Mouse (Mus musculus) heart, embryonic 14.5 days (tissue): Measurements from ENCODE around the gene Bcl3. TPM values are rescaled to one million over a fixed set of nuclear protein-coding genes. Genes with fewer than 3 reads are reported as not detected.
A peak's percentile ranks its signal among the peaks of the same experiment; 100 is the strongest.
"Not testable (repeated sequence)": the region's sequence is repeated elsewhere in the genome, so short reads cannot be mapped to it uniquely, and the experiment has no call there.

Experiments
- ATAC-seq: fragments of 200-750 bp; cut with Nextera tagmentation; 2 replicates; pipeline ENCODE4 v1.8.0; 2017; ENCODE audit warnings: low read depth, moderate TSS enrichment; ENCODE audit not compliant: insufficient number of reproducible peaks, insufficient read depth, low FRiP score
- H3K27ac ChIP-seq, 2 experiments: fragments of 200-500 bp in 1 of 2; fragments of 300-500 bp in 1 of 2; sonication (generic) in 1 of 2; replicated peaks in 1 of 2; 2 replicates each; pipeline ENCODE4 v1.5.1; 2012 to 2014; ENCODE audit warnings: low read depth in 2 of 2, low read length in 2 of 2, control low read depth in 1 of 2, mild to moderate bottlenecking in 1 of 2, mixed read lengths in 1 of 2; ENCODE audit not compliant: control insufficient read depth in 1 of 2, insufficient read depth in 1 of 2
- H3K27me3 ChIP-seq: fragments of 300-500 bp; sonication (generic); 2 replicates; pipeline ENCODE4 v1.6.1; 2014; ENCODE audit warnings: mild to moderate bottlenecking, low read length, control low read depth; ENCODE audit not compliant: control insufficient read depth, insufficient read depth
- H3K36me3 ChIP-seq: fragments of 300-500 bp; sonication (generic); 2 replicates; pipeline ENCODE4 v1.6.1; 2014; ENCODE audit warnings: mild to moderate bottlenecking, control low read depth, low read length, mixed read lengths; ENCODE audit not compliant: control insufficient read depth, insufficient read depth
- H3K4me1 ChIP-seq, 2 experiments: fragments of 200-500 bp in 1 of 2; fragments of 300-500 bp in 1 of 2; sonication (generic) in 1 of 2; 2 replicates each; pipeline ENCODE4 v1.6.1; 2012 to 2014; ENCODE audit warnings: low read length in 2 of 2, control low read depth in 1 of 2, mixed read lengths in 1 of 2; ENCODE audit not compliant: control insufficient read depth in 2 of 2, insufficient read depth in 2 of 2
- H3K4me2 ChIP-seq: fragments of 300-500 bp; sonication (generic); 2 replicates; pipeline ENCODE4 v1.6.1; 2014; ENCODE audit warnings: mild to moderate bottlenecking, low read length
- H3K4me3 ChIP-seq, 2 experiments: fragments of 200-500 bp in 1 of 2; fragments of 300-500 bp in 1 of 2; sonication (generic) in 1 of 2; 2 replicates each; pipeline ENCODE4 v1.5.1; 2012 to 2014; ENCODE audit warnings: low read length in 2 of 2, mild to moderate bottlenecking in 2 of 2, control low read depth in 1 of 2, low read depth in 1 of 2, moderate library complexity in 1 of 2; ENCODE audit not compliant: control insufficient read depth in 1 of 2, insufficient read depth in 1 of 2
- H3K9ac ChIP-seq: fragments of 300-500 bp; sonication (generic); 2 replicates; pipeline ENCODE4 v1.6.1; 2014; ENCODE audit warnings: mild to moderate bottlenecking, low read length
- H3K9me3 ChIP-seq: fragments of 300-500 bp; sonication (generic); 2 replicates; pipeline ENCODE4 v1.6.1; 2016; ENCODE audit warnings: low read length, control low read depth; ENCODE audit not compliant: control insufficient read depth
- WGBS: fragments of 180-500 bp; shearing (Covaris S2); extraction: QIAGEN DNeasy Blood & Tissue Kit; methylation state at CpG from one replicate; pipeline ENCODE4 v1.1.7; 2014; 5-methylcytosine and 5-hydroxymethylcytosine counted together
- polyA plus RNA-seq: library from polyadenylated mRNA; unstranded; fragments of >200 nt; fragmentation: Nextera tagmentation; extraction: Ambion mirVana; gene quantifications from 2 replicates; pipeline ENCODE4 v1.2.1, GENCODE M21; 2014

Gene Bcl3
- polyA plus RNA-seq, 1 experiment from 2014 or later, result 1.7 TPM

DNA sequence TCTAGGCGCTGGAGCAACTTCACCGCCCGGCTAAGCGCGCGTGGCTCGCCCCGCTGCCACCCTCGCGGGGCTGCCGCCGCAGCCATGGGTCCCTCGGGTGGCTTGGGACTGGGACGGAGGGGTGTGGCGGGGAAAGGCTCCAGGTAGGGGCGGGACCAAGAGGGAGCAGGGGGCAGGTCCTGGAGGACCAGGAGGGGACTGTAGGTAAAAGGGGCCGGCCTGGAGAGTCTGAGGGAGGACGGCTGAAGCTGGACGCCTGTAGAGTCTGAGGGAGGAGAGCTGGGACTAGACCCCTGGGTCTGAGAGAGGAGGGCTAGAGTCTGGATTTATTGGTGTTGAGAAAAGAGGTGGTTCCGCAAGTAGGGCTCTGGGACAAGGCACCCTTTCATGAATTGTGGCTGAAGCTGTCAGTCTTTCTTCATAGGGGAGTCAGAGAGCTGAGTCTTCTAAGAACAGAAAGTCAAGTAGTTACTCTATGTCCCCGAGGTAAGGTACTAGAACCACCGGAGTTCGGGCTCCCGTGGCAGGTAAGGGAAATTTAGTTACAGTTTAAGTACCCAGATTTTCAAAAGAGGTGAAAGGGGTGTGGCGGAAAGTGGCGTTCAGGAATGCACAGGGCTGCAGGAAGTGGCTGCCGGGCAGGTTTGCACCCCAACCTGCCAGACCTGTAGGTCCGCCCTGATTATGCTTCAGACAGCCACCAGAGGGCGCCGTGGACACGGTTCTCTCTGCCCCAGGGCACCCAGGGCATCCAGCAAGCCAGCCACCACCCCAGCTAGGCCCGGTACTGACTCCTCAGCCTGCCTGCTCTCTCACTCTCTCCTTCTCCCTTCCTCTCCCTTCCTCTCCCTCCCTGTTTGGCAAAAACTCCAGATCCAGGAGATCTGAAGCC, 25.6 kb downstream of the Bcl3 start, which contains the start of gene Cblc:
Gene Cblc, minus strand, starts transcription at position 113 of the 892 bp plus-strand sequence.
- H3K27me3 ChIP-seq, result peaks cover 20% of the 10 kb centered on the region
- peak within 1 kb of the TSS; percentile 47 for H3K4me2 ChIP-seq
- H3K36me3 ChIP-seq, result no peaks in the 10 kb centered on the region
- H3K9ac ChIP-seq, result no peak within 1 kb of the TSS; the same call in 1 of the 2 replicates
- ATAC-seq, result peak; percentile 40; the same call in 1 of the 2 replicates
- peaks cover 0 to 4% of the 10 kb centered on the region in 2 experiments; a peak in 2 of 4 replicates for H3K4me1 ChIP-seq
- peak within 1 kb of the TSS in 1 of 2 experiments; percentile 22; a peak in 2 of 4 replicates for H3K4me3 ChIP-seq
- H3K27ac ChIP-seq, result no peak within 1 kb of the TSS
- no peaks in the 10 kb centered on the region for H3K9me3 ChIP-seq
- WGBS, result 3% methylated on average over 32 of the region's 32 CpGs

DNA sequence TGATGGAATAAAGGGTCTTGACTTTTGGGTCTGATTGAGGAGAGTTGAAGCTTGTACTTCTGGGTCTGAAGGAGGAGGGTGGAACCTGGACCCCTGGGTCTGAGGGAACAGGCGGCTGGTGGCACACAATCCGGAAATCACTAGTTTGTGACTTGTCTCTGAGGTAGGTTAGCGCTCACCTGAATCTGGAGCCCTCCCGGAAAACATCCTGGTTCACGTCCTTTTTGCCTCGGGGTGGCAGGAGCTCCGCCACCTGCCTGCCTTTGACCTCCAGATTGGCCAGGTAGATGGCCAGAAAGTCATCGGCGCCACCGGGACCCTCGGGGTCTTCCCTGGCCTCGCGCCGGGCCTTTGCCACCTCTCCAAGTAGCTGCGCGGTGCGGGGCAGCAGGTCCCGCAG, 26.3 kb downstream of the Bcl3 start:
- Histone ChIP-seq H3K4me2 (peak overlapping the region; percentile 47), H3K27me3 (peaks cover 20% of the 10 kb centered on the region), H3K36me3 (no peaks in the 10 kb centered on the region), H3K9me3 (no peaks in the 10 kb centered on the region), H3K4me1 (peaks cover 0 to 4% of the 10 kb centered on the region in 2 experiments; a peak in 2 of 4 replicates), H3K9ac (no peak overlapping the region), H3K27ac (no peak overlapping the region), H3K4me3 (peak overlapping the region in 1 of 2 experiments; percentile 22; a peak in 2 of 4 replicates)
- ATAC-seq, result no peak
- 9% methylated on average over 18 of the region's 18 CpGs for WGBS

DNA sequence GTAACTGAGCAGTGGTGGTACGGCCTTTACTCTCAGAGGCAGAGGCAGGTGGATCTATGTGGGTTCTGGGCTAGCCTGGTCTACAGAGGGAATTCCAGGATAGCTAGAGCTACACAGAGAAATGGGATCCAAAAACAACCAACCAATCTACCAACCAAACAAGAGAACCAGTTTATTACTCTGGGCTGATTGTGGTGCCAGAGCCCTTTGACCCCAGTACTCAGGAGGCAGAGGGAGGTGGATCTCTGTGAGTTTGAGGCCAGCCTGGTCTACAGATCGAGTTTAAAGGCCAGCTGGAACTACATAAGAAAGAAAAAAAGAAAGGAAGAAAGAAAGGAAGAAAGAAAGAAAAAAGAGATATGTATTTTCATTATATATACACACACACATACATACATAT, 27.3 kb downstream of the Bcl3 start:
- H3K36me3 ChIP-seq, result no peaks in the 10 kb centered on the region
- 73% methylated on average over 2 of the region's 2 CpGs for WGBS
- H3K9ac ChIP-seq, result no peak overlapping the region
- no peak overlapping the region for H3K4me3 ChIP-seq
- no peak overlapping the region for H3K27ac ChIP-seq
- ATAC-seq, result no peak
- H3K27me3 ChIP-seq, result peaks cover 23% of the 10 kb centered on the region
- no peak overlapping the region for H3K4me2 ChIP-seq
- H3K4me1 ChIP-seq, result peaks cover 0 to 4% of the 10 kb centered on the region in 2 experiments; a peak in 2 of 4 replicates
- no peaks in the 10 kb centered on the region for H3K9me3 ChIP-seq

DNA sequence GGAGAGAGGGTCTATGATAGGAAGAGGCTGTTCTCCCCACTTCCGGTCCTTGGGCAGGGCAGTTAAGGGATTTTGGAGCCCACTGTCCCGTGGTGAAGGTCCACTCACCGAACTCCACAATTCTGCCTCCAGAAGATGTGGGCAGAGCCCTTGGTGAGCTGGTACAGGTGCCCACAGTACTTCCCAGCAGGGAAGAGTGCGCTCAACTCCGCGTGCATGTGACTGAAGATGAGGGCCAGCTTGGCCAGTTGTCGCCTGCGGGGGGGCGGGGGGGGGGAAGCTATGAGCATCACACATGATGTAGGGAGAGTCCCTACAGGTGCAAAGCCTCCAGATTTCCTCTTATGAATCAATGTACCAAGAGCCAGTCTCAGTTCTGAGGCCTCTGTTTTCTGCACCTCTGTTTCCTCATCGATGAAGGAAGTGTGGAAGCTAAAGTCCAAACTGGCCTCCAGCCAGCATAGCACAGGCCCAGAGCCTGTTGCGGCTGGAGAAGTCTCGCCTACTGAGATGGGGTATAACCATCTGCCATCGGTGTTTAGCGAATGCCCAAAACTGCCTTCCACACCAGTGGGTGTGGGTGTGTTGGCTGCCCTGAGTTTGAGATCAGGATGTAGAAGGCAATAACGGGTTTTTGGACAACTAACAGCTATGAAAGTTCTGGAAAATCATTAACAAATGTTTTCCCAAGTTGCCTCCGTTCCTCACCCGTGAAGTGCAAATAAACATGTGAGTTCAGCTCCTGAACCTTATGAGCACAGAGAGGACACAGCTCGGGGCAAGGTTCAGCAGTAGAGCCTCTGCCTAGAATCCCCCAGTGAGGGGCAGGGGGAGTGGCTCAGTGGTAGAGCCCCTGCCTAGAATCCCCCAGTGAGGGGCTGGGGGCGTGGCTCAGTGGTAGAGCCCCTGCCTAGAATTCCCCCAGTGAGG, 29.6 kb downstream of the Bcl3 start:
- WGBS, result 81% methylated on average over 19 of the region's 19 CpGs
- no peak for ATAC-seq
- no peak overlapping the region for H3K9ac ChIP-seq
- no peak overlapping the region for H3K4me3 ChIP-seq
- H3K27ac ChIP-seq, result no peak overlapping the region
- no peaks in the 10 kb centered on the region for H3K9me3 ChIP-seq
- no peak overlapping the region for H3K4me2 ChIP-seq
- H3K27me3 ChIP-seq, result peaks cover 23% of the 10 kb centered on the region
- peaks cover 0 to 7% of the 10 kb centered on the region in 2 experiments; a peak in 3 of 4 replicates for H3K4me1 ChIP-seq
- no peaks in the 10 kb centered on the region for H3K36me3 ChIP-seq

DNA sequence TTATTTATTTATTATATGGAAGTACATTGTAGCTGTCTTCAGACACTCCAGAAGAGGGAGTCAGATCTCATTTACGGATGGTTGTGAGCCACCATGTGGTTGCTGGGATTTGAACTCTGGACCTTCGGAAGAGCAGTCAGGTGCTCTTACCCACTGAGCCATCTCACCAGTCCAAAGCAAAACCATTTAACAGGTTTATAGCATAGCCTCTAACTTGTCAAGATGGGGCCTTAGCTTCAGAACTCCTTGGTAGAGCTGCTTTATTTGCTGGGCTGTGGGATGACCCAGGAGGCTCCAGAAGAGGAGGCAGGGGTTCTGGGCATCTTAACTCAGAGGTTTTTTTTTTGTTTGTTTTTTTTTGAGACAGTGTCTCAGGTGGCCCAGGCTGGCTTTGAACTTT, 31.1 kb downstream of the Bcl3 start:
- peaks cover 14% of the 10 kb centered on the region for H3K27me3 ChIP-seq
- not testable (repeated sequence) for H3K4me2 ChIP-seq, H3K9me3 ChIP-seq, H3K4me3 ChIP-seq, H3K27ac ChIP-seq, H3K36me3 ChIP-seq, H3K4me1 ChIP-seq, ATAC-seq, H3K9ac ChIP-seq
- WGBS, result 79% methylated on average over 2 of the region's 2 CpGs

DNA sequence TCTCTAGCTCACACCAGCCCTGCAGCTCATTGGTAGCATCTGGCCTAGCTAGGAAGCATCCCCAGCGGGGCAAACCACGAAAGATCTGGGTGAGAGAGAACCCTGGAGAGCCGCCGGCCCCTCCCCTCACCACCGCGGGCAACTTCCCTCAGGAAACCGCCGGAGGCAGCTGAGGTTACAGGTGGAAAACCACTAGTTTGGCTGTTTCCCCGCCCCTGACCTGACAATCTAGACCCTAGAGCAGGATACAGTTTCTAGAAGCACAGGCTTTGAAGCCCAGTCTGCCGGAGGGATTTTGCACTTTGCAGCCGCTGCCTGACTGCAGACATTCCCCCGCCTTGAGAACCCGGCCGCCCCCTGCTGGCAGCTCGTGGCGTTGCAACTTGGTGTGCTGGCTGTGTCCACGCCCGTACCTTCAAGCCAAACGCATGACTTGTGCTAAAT, 32.6 kb downstream of the Bcl3 start:
- peak overlapping the region; percentile 75 for H3K9ac ChIP-seq
- H3K4me3 ChIP-seq, result peak overlapping the region; percentile 42
- H3K27me3 ChIP-seq, result peaks cover 3% of the 10 kb centered on the region; the same call in 1 of the 2 replicates
- H3K9me3 ChIP-seq, result no peaks in the 10 kb centered on the region
- 0 out of 4 replicates have a peak overlapping the region, but pooled peaks of 1 of the 2 experiments have one; percentile 33 for H3K27ac ChIP-seq
- 2% methylated on average over 19 of the region's 19 CpGs for WGBS
- H3K36me3 ChIP-seq, result no peaks in the 10 kb centered on the region
- peak overlapping the region; percentile 86 for H3K4me2 ChIP-seq
- peaks cover 0 to 3% of the 10 kb centered on the region in 2 experiments; a peak in 1 of 4 replicates for H3K4me1 ChIP-seq
- ATAC-seq, result 0 out of 2 replicates have a peak, but pooled peaks have one; percentile 16

DNA sequence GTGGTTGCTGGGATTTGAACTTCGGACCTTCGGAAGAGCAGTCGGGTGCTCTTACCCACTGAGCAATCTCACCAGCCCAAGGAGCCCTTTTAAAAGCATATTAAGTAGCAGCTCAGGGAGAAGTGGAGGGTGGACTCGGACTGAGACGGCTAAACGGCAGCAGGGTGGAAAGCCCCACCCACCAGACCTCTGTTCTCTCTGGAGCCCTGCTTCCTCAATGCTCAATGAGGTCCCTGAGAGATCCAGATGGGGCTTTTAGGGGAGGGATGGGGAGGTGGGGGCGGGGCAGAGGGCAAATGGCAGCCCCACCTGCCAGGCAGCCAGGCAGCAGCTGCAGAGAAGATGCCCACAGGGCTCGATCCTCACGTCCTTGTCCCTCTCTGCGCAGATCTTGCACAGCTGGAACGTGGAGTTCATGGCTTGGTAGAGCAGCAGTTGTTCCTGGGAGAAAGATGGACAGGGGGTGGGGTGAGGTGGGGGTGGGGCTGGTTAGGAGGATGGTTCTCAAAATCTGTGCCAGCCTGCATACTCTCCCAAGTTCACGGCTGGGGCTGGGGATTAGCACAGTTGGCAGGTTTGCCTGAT, 36.6 kb downstream of the Bcl3 start:
- Histone ChIP-seq H3K9ac (no peak overlapping the region), H3K9me3 (no peaks in the 10 kb centered on the region), H3K4me1 (peaks cover 0 to 3% of the 10 kb centered on the region in 2 experiments; a peak in 1 of 4 replicates), H3K4me2 (no peak overlapping the region), H3K27me3 (peaks cover 3% of the 10 kb centered on the region; the same call in 1 of the 2 replicates), H3K36me3 (no peaks in the 10 kb centered on the region), H3K27ac (no peak overlapping the region), H3K4me3 (no peak overlapping the region)
- 44% methylated on average over 12 of the region's 12 CpGs for WGBS
- no peak for ATAC-seq
